Mouse (Mus musculus) liver, embryonic 14.5 days (tissue): ENCODE data around the gene Foxi3.

Source experiments
- CTCF ChIP-seq: IDR thresholded peaks from 2 replicates; pipeline ENCODE4 v1.5.1; 2016; ENCODE audit warnings: antibody characterized with exemption, low read depth, control low read depth
- EP300 ChIP-seq: IDR thresholded peaks from 2 replicates; pipeline ENCODE4 v1.6.1; 2016; ENCODE audit warnings: antibody characterized with exemption, low read depth

DNA sequence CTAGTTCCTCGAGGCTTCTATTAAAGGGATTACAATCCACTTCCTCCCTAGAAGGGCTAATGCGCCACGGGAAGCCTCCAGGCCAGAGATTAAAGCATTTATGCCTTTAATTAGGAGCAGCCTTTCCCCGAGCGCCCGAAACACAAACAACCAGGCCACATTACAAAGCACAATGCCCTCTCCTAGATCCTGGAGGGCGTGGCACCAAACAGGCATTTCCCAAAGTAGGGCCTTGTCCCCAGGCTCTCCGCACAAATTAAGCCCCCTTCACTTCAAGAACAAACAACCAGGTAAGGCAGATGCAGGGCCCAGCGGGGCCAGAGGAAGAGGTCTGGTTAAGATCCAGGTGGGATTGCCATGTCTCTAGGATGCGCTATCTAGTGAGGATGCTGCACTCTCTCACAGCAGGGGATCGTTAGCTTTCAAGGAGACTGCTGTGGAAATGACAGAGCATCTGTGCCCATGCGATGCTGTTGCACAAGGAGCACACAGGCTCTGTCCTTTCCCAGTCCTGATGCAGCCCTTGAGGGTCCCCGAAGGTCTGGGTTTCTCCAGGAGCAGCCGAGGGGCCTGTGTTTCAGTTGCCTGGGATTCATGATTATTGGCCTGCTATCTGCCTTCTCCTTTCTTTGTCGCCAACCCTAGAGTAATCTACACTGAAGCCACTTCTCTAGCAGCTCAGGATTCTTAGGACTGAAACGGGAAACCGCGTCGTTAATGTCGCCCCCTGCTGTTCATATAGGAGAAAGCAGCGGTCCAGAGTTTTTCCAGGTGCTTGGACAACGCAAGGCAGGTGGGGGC is 34.9 kb upstream of the Foxi3 start:
- TF ChIP-seq CTCF = peak; percentile 78
- TF ChIP-seq EP300 = no peak
